Mouse (Mus musculus) ES-Bruce4 (cell line): ENCODE measurements around the gene Arhgef26. TPM values are rescaled to one million over a fixed set of nuclear protein-coding genes. Genes with fewer than 3 reads are reported as not detected.

Experiments
- H3K27ac ChIP-seq: 2 replicates; pipeline ENCODE4 v1.5.1; 2012; ENCODE audit warnings: low read length, inconsistent platforms; ENCODE audit not compliant: insufficient read depth
- H3K27me3 ChIP-seq: 2 replicates; pipeline ENCODE4 v1.6.1; 2012; ENCODE audit warnings: mild to moderate bottlenecking, low read length, inconsistent platforms; ENCODE audit not compliant: control insufficient read depth, poor library complexity, insufficient read depth, severe bottlenecking
- H3K36me3 ChIP-seq: 2 replicates; pipeline ENCODE4 v1.6.1; 2012; ENCODE audit warnings: inconsistent platforms, mild to moderate bottlenecking, low read length, moderate library complexity; ENCODE audit not compliant: control insufficient read depth, poor library complexity, insufficient read depth, severe bottlenecking
- H3K4me1 ChIP-seq: one replicate; pipeline ENCODE4 v1.8.1; 2011; ENCODE audit warnings: low read length; ENCODE audit not compliant: control insufficient read depth, insufficient read depth
- H3K4me3 ChIP-seq: 2 replicates; pipeline ENCODE4 v1.5.1; 2011; ENCODE audit warnings: low read depth, mild to moderate bottlenecking, low read length
- H3K9ac ChIP-seq: 2 replicates; pipeline ENCODE4 v1.6.1; 2012; ENCODE audit warnings: low read depth, mild to moderate bottlenecking, inconsistent platforms; ENCODE audit not compliant: poor library complexity, severe bottlenecking
- H3K9me3 ChIP-seq: replicated peaks from 2 replicates; pipeline ENCODE4 v1.6.1; 2012; ENCODE audit warnings: mild to moderate bottlenecking, low read length, inconsistent platforms; ENCODE audit not compliant: control insufficient read depth, poor library complexity, insufficient read depth, severe bottlenecking
- CTCF ChIP-seq: IDR thresholded peaks from one replicate; pipeline ENCODE4 v1.8.1; 2011; ENCODE audit warnings: low read depth, low read length
- EP300 ChIP-seq: IDR thresholded peaks from 2 replicates; pipeline ENCODE4 v1.6.1; 2011; ENCODE audit warnings: low read depth, low read length; ENCODE audit not compliant: insufficient read depth
- POLR2A ChIP-seq: IDR thresholded peaks from one replicate; pipeline ENCODE4 v1.8.1; 2011; ENCODE audit warnings: low read length; ENCODE audit not compliant: insufficient read depth
- polyA plus RNA-seq: library from polyadenylated mRNA; stranded (reverse); fragments of >200 nt; gene quantifications from 2 replicates; pipeline ENCODE4 v1.2.4, GENCODE M21; 2011; ENCODE audit warnings: low read depth; ENCODE audit not compliant: missing spikeins, insufficient read depth, insufficient read length

The Arhgef26 gene
- polyA plus RNA-seq, 1 experiment = 11.9 TPM

- Histone ChIP-seq H3K9ac (no peak overlapping the region), H3K36me3 (no peaks in the 10 kb centered on the region), H3K27ac (no peak overlapping the region), H3K4me1 (no peaks in the 10 kb centered on the region), H3K9me3 (no peaks in the 10 kb centered on the region), H3K4me3 (no peak overlapping the region), H3K27me3 (no peaks in the 10 kb centered on the region)
- TF ChIP-seq POLR2A (no peak), CTCF (peak; percentile 71)
Observed at GRCm38 (mm10) chr3:62458284-62459013, 120.3 kb downstream of the Arhgef26 start.

- Histone ChIP-seq H3K4me1 (no peaks in the 10 kb centered on the region), H3K27ac (no peak overlapping the region), H3K9me3 (no peaks in the 10 kb centered on the region), H3K4me3 (no peak overlapping the region), H3K27me3 (no peaks in the 10 kb centered on the region), H3K36me3 (peaks cover 3% of the 10 kb centered on the region; the same call in 1 of the 2 replicates), H3K9ac (no peak overlapping the region)
- TF ChIP-seq EP300 (no peak), CTCF (no peak), POLR2A (no peak)
Observed at GRCm38 (mm10) chr3:62459483-62459882, 121.3 kb downstream of the Arhgef26 start.

- Histone ChIP-seq H3K4me3 (no peak overlapping the region), H3K9ac (no peak overlapping the region), H3K27ac (no peak overlapping the region), H3K36me3 (peaks cover 19% of the 10 kb centered on the region), H3K9me3 (no peaks in the 10 kb centered on the region), H3K4me1 (no peaks in the 10 kb centered on the region), H3K27me3 (no peaks in the 10 kb centered on the region)
- TF ChIP-seq CTCF (no peak), POLR2A (no peak), EP300 (no peak)
Observed at GRCm38 (mm10) chr3:62464276-62464675, 126.1 kb downstream of the Arhgef26 start.

- H3K36me3 ChIP-seq = peaks cover 42% of the 10 kb centered on the region
- TF ChIP-seq EP300 = no peak
- TF ChIP-seq CTCF = no peak
- no peak for TF ChIP-seq POLR2A
- H3K27ac ChIP-seq = no peak overlapping the region
Observed at GRCm38 (mm10) chr3:62470179-62470578, 132.0 kb downstream of the Arhgef26 start.

GRCm38 (mm10) chr3:62484340-62484739, 146.2 kb downstream of the Arhgef26 start:
- Histone ChIP-seq H3K4me3 (no peak overlapping the region), H3K27me3 (no peaks in the 10 kb centered on the region), H3K36me3 (peaks cover 15% of the 10 kb centered on the region), H3K9me3 (no peaks in the 10 kb centered on the region), H3K9ac (no peak overlapping the region), H3K27ac (no peak overlapping the region), H3K4me1 (no peaks in the 10 kb centered on the region)
- TF ChIP-seq POLR2A = no peak

More at GRCm38 (mm10) chr3:62470179-62470578, 132.0 kb downstream of the Arhgef26 start:
- no peaks in the 10 kb centered on the region for H3K9me3 ChIP-seq
- no peaks in the 10 kb centered on the region for H3K4me1 ChIP-seq
- H3K27me3 ChIP-seq = no peaks in the 10 kb centered on the region
- no peak overlapping the region for H3K9ac ChIP-seq
- H3K4me3 ChIP-seq = no peak overlapping the region

- TF ChIP-seq EP300 (no peak), CTCF (no peak), POLR2A (no peak)
- no peaks in the 10 kb centered on the region for H3K4me1 ChIP-seq
- no peaks in the 10 kb centered on the region for H3K9me3 ChIP-seq
- no peak overlapping the region for H3K9ac ChIP-seq
- H3K36me3 ChIP-seq = peaks cover 38% of the 10 kb centered on the region
- no peak overlapping the region for H3K27ac ChIP-seq
- H3K4me3 ChIP-seq = no peak overlapping the region
- no peaks in the 10 kb centered on the region for H3K27me3 ChIP-seq
Observed at GRCm38 (mm10) chr3:62492568-62492967, 154.4 kb downstream of the Arhgef26 start.
